Mouse (Mus musculus): ENCODE results near the gene Gabrb2. TPM values are rescaled to one million over a fixed set of nuclear protein-coding genes. Genes with fewer than 3 reads are reported as not detected.

Gabrb2 gene
- polyA plus RNA-seq, 1 experiment from 2014 or later: 1.6 TPM

DNA sequence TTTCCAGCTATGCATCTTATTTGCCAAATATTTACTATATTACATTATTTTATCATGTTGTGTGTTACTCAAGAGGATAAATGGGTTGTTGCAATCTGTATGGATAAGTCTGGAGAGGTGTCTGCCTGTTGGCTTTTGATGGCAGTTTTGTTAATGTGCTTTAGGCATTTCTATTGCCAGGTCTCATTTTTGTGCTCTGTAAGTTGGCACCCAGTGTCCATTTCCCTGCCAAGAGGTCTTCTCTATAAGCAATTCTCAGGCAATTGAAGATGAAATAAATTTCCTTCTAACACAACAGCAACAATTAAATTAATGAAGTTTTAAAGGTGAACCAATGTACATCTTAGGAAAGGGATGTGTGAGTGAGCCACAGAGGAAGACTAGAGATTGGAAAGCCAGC, 11.9 kb downstream of the Gabrb2 start:
- H3K27me3 ChIP-seq (replicated peaks; ENCODE audit: control insufficient read depth, insufficient read depth, low read length): no peaks in the 10 kb centered on the region
- DNase-seq (ENCODE audit: low spot score) (no peak), ATAC-seq (ENCODE audit: low read depth) (no peak)
- no peak overlapping the region for H3K9ac ChIP-seq (ENCODE audit: low read depth, low read length)
- H3K36me3 ChIP-seq (ENCODE audit: control insufficient read depth, insufficient read depth, low read length): no peaks in the 10 kb centered on the region
- no peaks in the 10 kb centered on the region for H3K9me3 ChIP-seq (ENCODE audit: control insufficient read depth, low read length)
- H3K27ac ChIP-seq (replicated peaks; ENCODE audit: low read depth, low read length): no peak overlapping the region
- H3K4me2 ChIP-seq (ENCODE audit: low read depth, low read length): no peak overlapping the region
- no peaks in the 10 kb centered on the region for H3K4me1 ChIP-seq (ENCODE audit: control insufficient read depth, insufficient read depth, low read length)
- H3K4me3 ChIP-seq (ENCODE audit: low read depth, low read length): no peak overlapping the region

DNA sequence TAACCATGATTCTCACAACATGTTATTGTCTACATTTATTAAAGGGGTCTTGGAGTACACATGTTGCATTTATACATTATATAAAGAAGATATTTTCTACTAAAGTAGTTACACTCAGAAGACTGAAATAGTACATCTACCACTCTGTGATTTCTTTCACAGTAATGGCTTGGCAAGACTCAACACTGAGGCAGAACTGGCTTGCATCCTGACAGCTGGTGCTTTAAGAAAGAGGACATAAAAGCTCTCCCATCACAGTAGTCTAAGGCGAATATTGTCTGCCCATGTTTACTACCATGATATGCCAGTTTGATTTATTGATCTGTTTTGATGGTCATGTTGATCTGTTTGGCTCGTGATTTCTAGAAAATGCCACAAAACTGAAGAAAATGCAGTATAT, 19.4 kb downstream of the Gabrb2 start:
- ATAC-seq (ENCODE audit: low read depth): no peak
- WGBS: 85% methylated on average over 2 of the region's 2 CpGs

DNA sequence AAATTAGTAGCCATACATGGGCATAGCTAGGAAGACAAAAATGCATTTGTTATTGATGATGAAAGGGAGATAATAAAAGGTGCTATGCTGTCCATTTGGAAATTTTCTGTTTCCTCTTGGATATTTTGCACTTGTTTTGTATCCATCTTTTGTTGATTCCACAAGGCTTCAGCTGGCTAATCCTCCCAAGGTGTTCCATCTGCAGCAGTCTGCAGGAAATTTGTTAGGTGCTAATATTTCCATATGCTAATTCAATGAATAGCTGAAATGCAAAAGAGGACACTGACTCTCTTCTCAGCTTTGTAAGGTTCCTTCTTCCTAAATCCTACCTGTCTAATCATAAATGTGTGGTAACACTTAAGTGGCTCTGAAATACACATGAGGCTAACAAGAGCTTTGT, 24.1 kb downstream of the Gabrb2 start:
- DNase-seq (ENCODE audit: low spot score) (no peak), ATAC-seq (ENCODE audit: low read depth) (no peak)
- no peaks in the 10 kb centered on the region for H3K36me3 ChIP-seq (ENCODE audit: control insufficient read depth, insufficient read depth, low read length)
- H3K4me3 ChIP-seq (ENCODE audit: low read depth, low read length): no peak overlapping the region
- no peak overlapping the region for H3K27ac ChIP-seq (replicated peaks; ENCODE audit: low read depth, low read length)
- H3K4me2 ChIP-seq (ENCODE audit: low read depth, low read length): no peak overlapping the region
- no peaks in the 10 kb centered on the region for H3K27me3 ChIP-seq (replicated peaks; ENCODE audit: control insufficient read depth, insufficient read depth, low read length)
- H3K9me3 ChIP-seq (ENCODE audit: control insufficient read depth, low read length): no peaks in the 10 kb centered on the region
- H3K9ac ChIP-seq (ENCODE audit: low read depth, low read length): no peak overlapping the region
- H3K4me1 ChIP-seq (ENCODE audit: control insufficient read depth, insufficient read depth, low read length): no peaks in the 10 kb centered on the region

More for the DNA sequence above, 19.4 kb downstream of the Gabrb2 start:
- Histone ChIP-seq H3K27ac (replicated peaks; ENCODE audit: low read depth, low read length) (no peak overlapping the region), H3K4me2 (ENCODE audit: low read depth, low read length) (no peak overlapping the region), H3K36me3 (ENCODE audit: control insufficient read depth, insufficient read depth, low read length) (no peaks in the 10 kb centered on the region), H3K4me1 (ENCODE audit: control insufficient read depth, insufficient read depth, low read length) (no peaks in the 10 kb centered on the region), H3K27me3 (replicated peaks; ENCODE audit: control insufficient read depth, insufficient read depth, low read length) (no peaks in the 10 kb centered on the region), H3K4me3 (ENCODE audit: low read depth, low read length) (no peak overlapping the region), H3K9ac (ENCODE audit: low read depth, low read length) (no peak overlapping the region), H3K9me3 (ENCODE audit: control insufficient read depth, low read length) (no peaks in the 10 kb centered on the region)
- DNase-seq (ENCODE audit: low spot score): no peak

DNA sequence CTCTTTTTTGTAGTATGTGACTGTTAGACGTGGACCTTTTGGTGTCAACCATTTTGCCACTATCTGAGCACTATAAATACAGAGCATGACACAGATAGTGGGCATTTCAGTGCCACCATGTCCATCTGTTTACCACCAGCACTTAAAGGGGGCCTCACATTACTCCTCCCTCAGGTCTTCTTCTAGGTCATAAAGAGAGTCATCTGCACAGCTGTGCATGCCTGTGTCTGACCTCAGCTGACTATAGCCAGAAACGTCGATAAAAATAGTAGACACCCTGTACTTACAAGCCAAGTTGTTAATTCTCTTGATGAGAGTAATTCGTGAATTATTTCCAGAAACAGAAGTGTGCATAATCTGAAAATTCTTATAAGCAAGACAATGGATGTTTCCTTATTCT, 29.4 kb downstream of the Gabrb2 start:
- Histone ChIP-seq H3K9me3 (ENCODE audit: control insufficient read depth, low read length) (no peaks in the 10 kb centered on the region), H3K4me3 (ENCODE audit: low read depth, low read length) (no peak overlapping the region), H3K4me2 (ENCODE audit: low read depth, low read length) (no peak overlapping the region), H3K9ac (ENCODE audit: low read depth, low read length) (no peak overlapping the region), H3K27ac (replicated peaks; ENCODE audit: low read depth, low read length) (no peak overlapping the region), H3K27me3 (replicated peaks; ENCODE audit: control insufficient read depth, insufficient read depth, low read length) (no peaks in the 10 kb centered on the region), H3K4me1 (ENCODE audit: control insufficient read depth, insufficient read depth, low read length) (no peaks in the 10 kb centered on the region), H3K36me3 (ENCODE audit: control insufficient read depth, insufficient read depth, low read length) (no peaks in the 10 kb centered on the region)
- WGBS: 65% methylated on average over 4 of the region's 4 CpGs
- no peak for DNase-seq (ENCODE audit: low spot score)
- no peak for ATAC-seq (ENCODE audit: low read depth)

DNA sequence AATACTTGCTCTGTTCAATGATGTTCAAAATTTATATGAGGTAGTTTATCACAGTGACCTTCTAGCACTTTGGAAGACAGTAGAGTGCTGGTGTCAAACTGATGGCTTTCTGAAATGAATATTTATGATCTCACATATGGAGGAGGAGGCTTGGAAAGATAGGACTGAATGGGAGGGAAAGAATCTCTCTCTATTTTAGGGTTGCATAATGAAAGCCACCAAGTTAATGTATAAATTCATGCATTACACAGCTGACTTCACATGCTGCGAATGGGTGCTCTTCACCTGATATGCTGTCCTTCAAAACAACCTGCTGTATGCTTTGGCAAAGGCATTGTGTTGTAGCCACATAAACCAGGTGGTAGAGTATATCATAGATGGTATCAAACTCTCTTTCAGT, 44.6 kb downstream of the Gabrb2 start:
- H3K4me3 ChIP-seq (ENCODE audit: low read depth, low read length): no peak overlapping the region
- no peak for DNase-seq (ENCODE audit: low spot score)
- ATAC-seq (ENCODE audit: low read depth): no peak
- no peak overlapping the region for H3K9ac ChIP-seq (ENCODE audit: low read depth, low read length)
- H3K27ac ChIP-seq (replicated peaks; ENCODE audit: low read depth, low read length): no peak overlapping the region
- no peak overlapping the region for H3K4me2 ChIP-seq (ENCODE audit: low read depth, low read length)
- WGBS: 84% methylated on average over 1 of the region's 1 CpGs
- H3K9me3 ChIP-seq (ENCODE audit: control insufficient read depth, low read length): no peaks in the 10 kb centered on the region
- H3K27me3 ChIP-seq (replicated peaks; ENCODE audit: control insufficient read depth, insufficient read depth, low read length): no peaks in the 10 kb centered on the region
- no peaks in the 10 kb centered on the region for H3K4me1 ChIP-seq (ENCODE audit: control insufficient read depth, insufficient read depth, low read length)
- H3K36me3 ChIP-seq (ENCODE audit: control insufficient read depth, insufficient read depth, low read length): no peaks in the 10 kb centered on the region

DNA sequence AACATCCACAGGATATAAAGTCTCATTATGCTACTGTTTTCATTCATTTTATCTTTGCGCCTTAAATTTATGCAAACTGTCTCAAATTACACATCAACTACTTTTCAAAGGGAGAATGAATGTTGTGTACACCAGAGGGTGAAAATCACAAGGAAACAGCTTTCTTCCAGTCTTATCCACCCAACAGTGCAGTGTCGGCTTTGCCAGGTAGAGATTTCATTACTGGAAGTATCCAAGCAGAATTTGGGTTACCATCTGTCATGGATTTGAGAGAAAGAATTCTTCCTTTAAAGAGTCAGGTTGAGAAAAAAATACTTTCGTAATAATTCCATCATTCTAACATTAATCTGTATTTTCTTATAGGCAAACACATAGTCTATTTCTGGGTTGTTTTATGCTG, 48.8 kb downstream of the Gabrb2 start:
- no peak for ATAC-seq (ENCODE audit: low read depth)
- WGBS: 81% methylated on average over 3 of the region's 3 CpGs
- no peak overlapping the region for H3K9ac ChIP-seq (ENCODE audit: low read depth, low read length)
- no peak overlapping the region for H3K4me3 ChIP-seq (ENCODE audit: low read depth, low read length)
- no peak overlapping the region for H3K4me2 ChIP-seq (ENCODE audit: low read depth, low read length)
- no peaks in the 10 kb centered on the region for H3K9me3 ChIP-seq (ENCODE audit: control insufficient read depth, low read length)
- H3K27ac ChIP-seq (replicated peaks; ENCODE audit: low read depth, low read length): no peak overlapping the region
- H3K4me1 ChIP-seq (ENCODE audit: control insufficient read depth, insufficient read depth, low read length): no peaks in the 10 kb centered on the region
- no peak for DNase-seq (ENCODE audit: low spot score)
- H3K36me3 ChIP-seq (ENCODE audit: control insufficient read depth, insufficient read depth, low read length): no peaks in the 10 kb centered on the region
- no peaks in the 10 kb centered on the region for H3K27me3 ChIP-seq (replicated peaks; ENCODE audit: control insufficient read depth, insufficient read depth, low read length)

DNA sequence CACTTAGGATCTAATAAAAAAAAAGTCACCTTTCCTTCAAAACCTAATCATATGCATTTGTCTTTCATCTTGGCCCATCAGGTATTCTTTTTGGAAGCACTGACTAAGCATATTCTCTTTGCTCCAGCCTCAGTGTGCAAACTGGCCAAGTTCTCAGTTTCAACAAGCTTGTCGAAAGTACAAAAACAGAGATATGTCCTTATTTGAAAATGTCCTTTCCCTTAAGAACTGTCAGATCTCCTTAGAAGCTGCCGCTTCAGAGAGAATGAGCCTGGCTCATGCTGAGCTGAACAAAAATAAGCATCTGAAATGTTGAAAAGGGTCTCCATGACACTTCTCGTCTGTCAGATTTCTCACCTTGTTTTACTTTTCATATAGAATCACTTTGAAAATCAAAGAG, 55.0 kb downstream of the Gabrb2 start:
- ATAC-seq (ENCODE audit: low read depth): no peak
- no peaks in the 10 kb centered on the region for H3K27me3 ChIP-seq (replicated peaks; ENCODE audit: control insufficient read depth, insufficient read depth, low read length)
- no peaks in the 10 kb centered on the region for H3K4me1 ChIP-seq (ENCODE audit: control insufficient read depth, insufficient read depth, low read length)
- DNase-seq (ENCODE audit: low spot score): no peak
- no peaks in the 10 kb centered on the region for H3K36me3 ChIP-seq (ENCODE audit: control insufficient read depth, insufficient read depth, low read length)
- no peak overlapping the region for H3K4me3 ChIP-seq (ENCODE audit: low read depth, low read length)
- H3K4me2 ChIP-seq (ENCODE audit: low read depth, low read length): no peak overlapping the region
- H3K9me3 ChIP-seq (ENCODE audit: control insufficient read depth, low read length): no peaks in the 10 kb centered on the region
- H3K27ac ChIP-seq (replicated peaks; ENCODE audit: low read depth, low read length): no peak overlapping the region
- no peak overlapping the region for H3K9ac ChIP-seq (ENCODE audit: low read depth, low read length)
- WGBS: 75% methylated on average over 3 of the region's 3 CpGs

DNA sequence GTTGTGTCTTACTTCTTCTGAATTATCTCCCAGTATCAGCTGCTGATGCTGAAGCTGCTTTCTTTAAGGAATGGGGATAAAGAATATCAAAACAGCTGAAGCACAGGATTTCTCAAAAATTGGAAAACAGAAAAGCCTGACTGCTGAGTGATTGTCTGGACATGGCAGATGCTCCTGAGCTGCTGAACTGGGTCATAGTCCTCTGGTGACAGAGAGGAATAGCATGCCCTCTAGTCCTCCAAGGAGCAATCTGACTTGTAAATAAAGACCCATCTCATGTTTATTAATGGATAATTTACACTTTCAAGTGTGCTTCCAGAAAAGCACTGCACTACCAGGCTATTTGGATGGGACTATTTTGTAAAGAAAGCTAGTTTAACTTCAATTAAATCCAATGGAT, 68.1 kb downstream of the Gabrb2 start:
- H3K4me2 ChIP-seq (ENCODE audit: low read depth, low read length): no peak overlapping the region
- H3K9ac ChIP-seq (ENCODE audit: low read depth, low read length): no peak overlapping the region
- H3K4me3 ChIP-seq (ENCODE audit: low read depth, low read length): no peak overlapping the region
- H3K27ac ChIP-seq (replicated peaks; ENCODE audit: low read depth, low read length): no peak overlapping the region
- H3K9me3 ChIP-seq (ENCODE audit: control insufficient read depth, low read length): no peaks in the 10 kb centered on the region
- H3K36me3 ChIP-seq (ENCODE audit: control insufficient read depth, insufficient read depth, low read length): no peaks in the 10 kb centered on the region
- H3K27me3 ChIP-seq (replicated peaks; ENCODE audit: control insufficient read depth, insufficient read depth, low read length): no peaks in the 10 kb centered on the region
- DNase-seq (ENCODE audit: low spot score) (no peak), ATAC-seq (ENCODE audit: low read depth) (no peak)
- H3K4me1 ChIP-seq (ENCODE audit: control insufficient read depth, insufficient read depth, low read length): no peaks in the 10 kb centered on the region

DNA sequence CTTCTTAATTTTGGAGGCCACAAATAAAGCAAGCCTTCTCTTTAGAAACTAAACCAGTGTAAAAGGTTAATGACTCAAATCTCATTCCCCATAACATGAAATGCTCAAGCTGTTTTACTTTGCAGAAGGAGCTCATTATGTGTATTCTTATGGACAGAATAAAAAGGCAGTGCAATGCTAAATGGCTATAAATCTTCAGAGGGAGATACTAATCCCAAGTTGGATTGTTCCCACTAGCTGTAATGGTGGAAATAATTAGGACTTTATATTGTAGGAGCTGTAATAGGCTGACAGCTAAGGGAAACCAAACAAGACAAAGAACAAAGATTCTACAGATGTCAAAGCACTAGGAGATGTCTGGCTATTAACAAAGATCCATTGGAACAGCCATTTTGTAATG, 81.6 kb downstream of the Gabrb2 start:
- Histone ChIP-seq H3K27ac (replicated peaks; ENCODE audit: low read depth, low read length) (no peak overlapping the region), H3K4me1 (ENCODE audit: control insufficient read depth, insufficient read depth, low read length) (no peaks in the 10 kb centered on the region), H3K9me3 (ENCODE audit: control insufficient read depth, low read length) (no peaks in the 10 kb centered on the region), H3K9ac (ENCODE audit: low read depth, low read length) (no peak overlapping the region), H3K4me3 (ENCODE audit: low read depth, low read length) (no peak overlapping the region), H3K4me2 (ENCODE audit: low read depth, low read length) (no peak overlapping the region), H3K36me3 (ENCODE audit: control insufficient read depth, insufficient read depth, low read length) (no peaks in the 10 kb centered on the region), H3K27me3 (replicated peaks; ENCODE audit: control insufficient read depth, insufficient read depth, low read length) (no peaks in the 10 kb centered on the region)
- ATAC-seq (ENCODE audit: low read depth): no peak
- no peak for DNase-seq (ENCODE audit: low spot score)

Measured in embryonic facial prominence, embryonic 14.5 days (tissue).